Mouse (Mus musculus): ENCODE results near the gene Arrdc5. TPM values are rescaled to one million over a fixed set of nuclear protein-coding genes. Genes with fewer than 3 reads are reported as not detected.

Gene Arrdc5
- polyA plus RNA-seq, 1 experiment from 2014 or later, result not detected

DNA sequence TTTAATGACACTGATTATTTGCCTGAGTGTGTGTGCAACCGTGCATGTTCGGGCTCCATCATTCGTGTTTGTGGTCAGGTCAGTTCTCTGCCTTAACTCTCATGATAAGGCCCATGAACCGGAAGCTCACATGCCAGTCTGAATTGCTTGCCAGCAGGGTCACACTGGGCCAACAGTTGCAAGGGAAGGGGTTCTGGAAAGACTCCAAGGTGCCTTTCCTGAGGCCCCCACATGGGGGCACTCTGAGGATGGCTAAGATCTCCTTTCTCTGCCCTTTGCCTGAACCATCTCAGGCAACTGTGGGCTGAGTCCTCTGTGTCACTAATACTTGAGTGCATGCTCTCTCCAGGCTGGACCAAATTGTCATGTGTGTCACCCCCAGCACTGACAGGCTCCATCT lies 37.1 kb upstream of the Arrdc5 start:
- no peak overlapping the region for H3K9ac ChIP-seq (replicated peaks; ENCODE audit: low read length)
- no peaks in the 10 kb centered on the region for H3K36me3 ChIP-seq (replicated peaks; ENCODE audit: control insufficient read depth, insufficient read depth, low read depth, low read length)
- H3K27me3 ChIP-seq (ENCODE audit: control insufficient read depth, insufficient read depth, low read length), result no peaks in the 10 kb centered on the region
- no peak overlapping the region for H3K4me2 ChIP-seq (ENCODE audit: low read depth, low read length)
- peak; percentile 62 for DNase-seq (ENCODE audit: low spot score)
- no peak overlapping the region for H3K27ac ChIP-seq (replicated peaks; ENCODE audit: low read depth, low read length)
- H3K4me3 ChIP-seq (ENCODE audit: low read depth, low read length), result no peak overlapping the region
- H3K4me1 ChIP-seq (ENCODE audit: control insufficient read depth, insufficient read depth, low read length), result no peaks in the 10 kb centered on the region
- no peaks in the 10 kb centered on the region for H3K9me3 ChIP-seq (replicated peaks; ENCODE audit: control insufficient read depth, low read length)
- no peak for ATAC-seq (replicated peaks; ENCODE audit: insufficient number of reproducible peaks, low FRiP score, low TSS enrichment, low read depth)
- WGBS, result 67% methylated on average over 4 of the region's 4 CpGs

DNA sequence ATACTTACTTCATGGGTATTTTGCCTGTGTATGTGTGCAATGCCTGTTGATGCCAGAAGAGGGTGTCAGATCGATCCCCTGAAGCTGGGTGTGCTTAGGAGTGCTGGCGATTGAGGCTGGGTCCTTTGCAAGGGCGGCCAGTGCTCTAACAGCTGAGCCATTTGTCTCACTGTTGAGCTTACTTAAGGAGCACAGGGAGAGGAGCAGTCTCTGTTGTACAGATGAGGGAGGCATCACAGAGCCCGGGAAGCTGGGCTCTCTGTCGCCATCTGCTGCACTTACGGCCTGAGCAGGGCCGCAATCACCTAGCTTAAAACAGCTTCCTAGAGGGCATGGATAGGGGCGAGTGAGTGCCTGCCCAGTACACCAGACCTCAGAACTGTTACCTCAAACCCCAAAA lies 32.9 kb upstream of the Arrdc5 start:
- Histone ChIP-seq H3K9me3 (replicated peaks; ENCODE audit: control insufficient read depth, low read length) (no peaks in the 10 kb centered on the region), H3K27ac (replicated peaks; ENCODE audit: low read depth, low read length) (no peak overlapping the region), H3K4me3 (ENCODE audit: low read depth, low read length) (no peak overlapping the region), H3K9ac (replicated peaks; ENCODE audit: low read length) (no peak overlapping the region), H3K27me3 (ENCODE audit: control insufficient read depth, insufficient read depth, low read length) (no peaks in the 10 kb centered on the region), H3K36me3 (replicated peaks; ENCODE audit: control insufficient read depth, insufficient read depth, low read depth, low read length) (no peaks in the 10 kb centered on the region), H3K4me2 (ENCODE audit: low read depth, low read length) (no peak overlapping the region), H3K4me1 (ENCODE audit: control insufficient read depth, insufficient read depth, low read length) (no peaks in the 10 kb centered on the region)
- WGBS, result 50% methylated on average over 8 of the region's 8 CpGs
- ATAC-seq (replicated peaks; ENCODE audit: insufficient number of reproducible peaks, low FRiP score, low TSS enrichment, low read depth) (no peak), DNase-seq (ENCODE audit: low spot score) (peak; percentile 15)

DNA sequence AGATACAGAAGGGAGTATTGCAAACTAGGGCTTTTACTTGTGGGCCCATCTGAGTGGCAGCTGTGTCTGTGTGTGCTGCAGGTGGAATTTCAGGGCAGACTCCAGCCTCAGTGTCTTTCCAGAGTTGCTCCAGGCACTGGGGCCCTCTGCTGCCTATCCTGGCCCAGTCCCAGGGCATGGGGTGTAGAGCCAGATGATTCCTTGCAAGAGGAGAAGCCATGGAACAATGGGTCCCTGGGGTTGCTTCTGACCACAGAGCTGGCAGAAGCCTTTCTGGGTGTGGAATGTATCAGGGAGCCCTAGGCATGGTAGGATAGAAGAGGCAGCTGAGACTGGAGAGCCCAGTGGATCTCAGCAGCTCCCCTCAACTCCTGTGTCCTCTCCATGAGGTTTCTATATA lies 31.2 kb upstream of the Arrdc5 start:
- no peaks in the 10 kb centered on the region for H3K9me3 ChIP-seq (replicated peaks; ENCODE audit: control insufficient read depth, low read length)
- H3K4me2 ChIP-seq (ENCODE audit: low read depth, low read length), result no peak overlapping the region
- no peak overlapping the region for H3K9ac ChIP-seq (replicated peaks; ENCODE audit: low read length)
- H3K27me3 ChIP-seq (ENCODE audit: control insufficient read depth, insufficient read depth, low read length), result no peaks in the 10 kb centered on the region
- H3K36me3 ChIP-seq (replicated peaks; ENCODE audit: control insufficient read depth, insufficient read depth, low read depth, low read length), result no peaks in the 10 kb centered on the region
- DNase-seq (ENCODE audit: low spot score) (no peak), ATAC-seq (replicated peaks; ENCODE audit: insufficient number of reproducible peaks, low FRiP score, low TSS enrichment, low read depth) (no peak)
- no peak overlapping the region for H3K27ac ChIP-seq (replicated peaks; ENCODE audit: low read depth, low read length)
- H3K4me1 ChIP-seq (ENCODE audit: control insufficient read depth, insufficient read depth, low read length), result peaks cover 5% of the 10 kb centered on the region; the same call in 1 of the 2 replicates
- H3K4me3 ChIP-seq (ENCODE audit: low read depth, low read length), result no peak overlapping the region

DNA sequence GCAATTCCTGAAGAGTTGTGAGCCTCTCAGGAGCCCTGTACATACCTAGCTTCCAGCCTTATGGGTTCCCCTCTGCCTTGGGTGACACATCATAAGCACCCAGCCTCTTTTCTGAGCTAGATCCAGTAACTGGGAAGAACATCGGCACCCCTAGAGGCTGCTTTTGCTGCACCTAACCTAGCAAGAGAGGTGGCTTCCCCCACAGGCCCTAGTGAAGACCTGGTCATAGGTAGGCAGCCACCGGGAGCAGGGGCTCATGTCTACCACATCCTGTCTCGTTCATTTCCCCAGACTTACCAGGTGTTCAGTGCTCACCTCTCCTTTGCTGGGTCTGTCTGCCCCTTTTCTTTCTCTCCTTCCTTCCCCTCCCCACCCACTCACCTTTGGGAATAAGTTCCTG lies 30.3 kb upstream of the Arrdc5 start:
- Histone ChIP-seq H3K27ac (replicated peaks; ENCODE audit: low read depth, low read length) (no peak overlapping the region), H3K36me3 (replicated peaks; ENCODE audit: control insufficient read depth, insufficient read depth, low read depth, low read length) (no peaks in the 10 kb centered on the region), H3K27me3 (ENCODE audit: control insufficient read depth, insufficient read depth, low read length) (no peaks in the 10 kb centered on the region), H3K4me1 (ENCODE audit: control insufficient read depth, insufficient read depth, low read length) (peaks cover 5% of the 10 kb centered on the region; the same call in 1 of the 2 replicates), H3K9ac (replicated peaks; ENCODE audit: low read length) (no peak overlapping the region), H3K4me3 (ENCODE audit: low read depth, low read length) (no peak overlapping the region), H3K9me3 (replicated peaks; ENCODE audit: control insufficient read depth, low read length) (no peaks in the 10 kb centered on the region), H3K4me2 (ENCODE audit: low read depth, low read length) (no peak overlapping the region)
- 87% methylated on average over 3 of the region's 3 CpGs for WGBS
- DNase-seq (ENCODE audit: low spot score), result no peak
- no peak for ATAC-seq (replicated peaks; ENCODE audit: insufficient number of reproducible peaks, low FRiP score, low TSS enrichment, low read depth)

DNA sequence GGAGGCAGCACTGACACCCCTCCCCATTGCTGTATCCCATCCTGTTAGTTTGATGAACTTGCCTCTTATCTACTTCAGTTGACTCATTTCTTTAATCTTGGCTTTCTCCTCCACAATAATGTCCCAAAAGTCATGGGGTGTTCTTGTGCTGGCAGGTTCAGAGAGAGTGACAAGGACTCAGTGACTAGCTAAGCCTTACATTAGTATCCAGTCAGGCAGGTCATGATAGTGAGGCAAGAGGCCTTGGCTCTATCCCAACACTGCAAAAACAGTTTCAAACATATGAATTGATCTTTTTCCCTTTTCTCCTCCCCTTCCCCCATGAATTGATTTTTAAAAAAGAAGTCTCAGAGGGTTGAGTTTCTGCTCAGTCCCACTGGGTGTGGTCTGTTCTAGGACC lies 29.2 kb upstream of the Arrdc5 start:
- Histone ChIP-seq H3K9me3 (replicated peaks; ENCODE audit: control insufficient read depth, low read length) (no peaks in the 10 kb centered on the region), H3K27me3 (ENCODE audit: control insufficient read depth, insufficient read depth, low read length) (no peaks in the 10 kb centered on the region), H3K4me3 (ENCODE audit: low read depth, low read length) (no peak overlapping the region), H3K4me2 (ENCODE audit: low read depth, low read length) (no peak overlapping the region), H3K27ac (replicated peaks; ENCODE audit: low read depth, low read length) (no peak overlapping the region), H3K4me1 (ENCODE audit: control insufficient read depth, insufficient read depth, low read length) (peaks cover 5% of the 10 kb centered on the region; the same call in 1 of the 2 replicates), H3K36me3 (replicated peaks; ENCODE audit: control insufficient read depth, insufficient read depth, low read depth, low read length) (no peaks in the 10 kb centered on the region), H3K9ac (replicated peaks; ENCODE audit: low read length) (no peak overlapping the region)
- ATAC-seq (replicated peaks; ENCODE audit: insufficient number of reproducible peaks, low FRiP score, low TSS enrichment, low read depth), result no peak
- DNase-seq (ENCODE audit: low spot score), result no peak

DNA sequence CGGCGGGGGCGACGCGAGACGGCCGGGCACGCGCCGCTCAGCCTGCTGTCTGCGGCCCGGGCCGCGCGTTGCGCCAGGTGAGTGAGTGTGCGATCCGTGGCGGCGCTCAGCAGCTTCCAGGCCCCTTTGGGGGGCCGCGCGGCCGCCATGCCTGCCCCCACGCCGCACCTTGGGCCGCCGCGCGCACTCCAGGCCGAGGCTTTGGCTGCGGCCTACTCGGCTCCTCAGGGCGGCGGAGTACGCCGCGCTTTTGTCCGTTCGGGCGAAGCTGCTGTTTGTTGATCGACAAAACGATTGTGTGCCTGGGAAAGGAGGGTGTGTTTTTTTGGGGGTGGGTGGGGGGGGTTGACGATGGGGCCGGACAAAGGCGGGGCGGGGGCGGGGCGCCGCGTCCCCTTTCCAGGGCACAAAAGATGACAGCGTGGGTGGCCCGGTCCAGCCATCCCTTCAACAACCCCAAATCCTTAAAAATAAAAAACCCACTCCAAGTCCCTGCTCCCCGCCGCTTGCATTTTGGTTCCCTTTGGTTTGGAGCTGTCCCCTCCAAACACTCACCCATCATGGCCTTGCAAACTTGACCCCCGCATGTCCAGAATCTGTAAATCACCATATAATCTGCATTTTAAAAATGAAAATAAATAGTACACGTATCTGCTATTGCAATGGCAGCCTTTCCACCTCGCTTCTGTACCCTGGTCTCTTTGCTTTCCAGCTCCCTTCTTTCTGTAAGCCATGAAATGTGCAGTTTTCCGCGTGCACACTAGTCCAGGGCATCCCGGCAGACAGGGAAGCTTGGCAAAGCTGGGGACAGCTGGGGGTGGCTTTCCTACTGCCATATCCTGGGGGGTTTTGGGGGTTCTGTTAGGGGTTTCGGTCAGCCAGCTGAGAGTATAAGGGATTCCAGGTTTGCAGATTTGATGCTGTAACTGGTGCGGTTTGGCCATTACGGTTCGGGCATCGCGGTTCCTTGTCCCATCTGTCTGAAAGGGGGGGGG lies 26.4 kb upstream of the Arrdc5 start:
- ATAC-seq (replicated peaks; ENCODE audit: insufficient number of reproducible peaks, low FRiP score, low TSS enrichment, low read depth) (peak; percentile 41), DNase-seq (ENCODE audit: low spot score) (peak; percentile 60)
- peak overlapping the region; percentile 88 for H3K4me2 ChIP-seq (ENCODE audit: low read depth, low read length)
- peak overlapping the region; percentile 90 for H3K9ac ChIP-seq (replicated peaks; ENCODE audit: low read length)
- peaks cover 5% of the 10 kb centered on the region; the same call in 1 of the 2 replicates for H3K4me1 ChIP-seq (ENCODE audit: control insufficient read depth, insufficient read depth, low read length)
- WGBS, result 3% methylated on average over 66 of the region's 67 CpGs
- H3K36me3 ChIP-seq (replicated peaks; ENCODE audit: control insufficient read depth, insufficient read depth, low read depth, low read length), result no peaks in the 10 kb centered on the region
- H3K27me3 ChIP-seq (ENCODE audit: control insufficient read depth, insufficient read depth, low read length), result no peaks in the 10 kb centered on the region
- no peaks in the 10 kb centered on the region for H3K9me3 ChIP-seq (replicated peaks; ENCODE audit: control insufficient read depth, low read length)
- peak overlapping the region; percentile 74 for H3K27ac ChIP-seq (replicated peaks; ENCODE audit: low read depth, low read length)
- peak overlapping the region; percentile 87 for H3K4me3 ChIP-seq (ENCODE audit: low read depth, low read length)

DNA sequence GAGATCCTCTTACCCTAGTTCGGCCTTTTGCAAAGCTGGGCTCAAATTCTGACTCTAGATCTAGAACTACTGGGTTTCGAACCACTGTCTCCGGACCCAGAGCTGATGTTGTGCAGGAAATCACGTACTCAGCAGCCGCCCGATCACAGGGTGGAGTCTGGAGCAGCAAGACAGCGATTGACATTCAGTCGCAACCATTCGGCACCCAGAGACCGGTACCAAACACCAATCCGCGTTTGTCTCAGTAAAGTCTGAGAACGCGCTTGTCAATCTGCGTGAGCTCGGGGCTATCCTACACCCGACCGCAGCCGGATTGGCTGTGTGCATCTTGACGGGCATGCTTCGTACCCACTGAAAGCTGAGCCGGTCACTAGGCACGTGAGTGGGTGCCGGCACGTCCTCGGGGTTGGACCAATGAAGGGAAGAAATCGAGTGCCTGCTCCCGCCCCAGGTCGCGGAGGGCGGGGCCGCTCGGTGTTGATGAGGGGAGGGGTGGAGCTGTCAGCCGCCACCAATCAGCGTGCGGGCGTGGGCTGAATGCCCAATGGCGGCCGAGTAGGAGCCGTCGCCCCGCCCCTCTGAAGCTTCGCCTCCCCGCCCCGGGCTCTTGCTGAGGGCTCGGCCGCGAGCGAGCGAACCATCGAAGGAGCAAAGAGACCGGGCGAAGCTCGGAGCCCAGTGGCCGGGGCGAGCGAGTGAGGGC lies 25.5 kb upstream of the Arrdc5 start, which contains the start of gene Kdm4b:
TSS of gene Kdm4b (plus strand) at position 613 of the 703 bp plus-strand sequence.
- Histone ChIP-seq H3K9ac (replicated peaks; ENCODE audit: low read length) (peak within 1 kb of the TSS; percentile 90), H3K4me3 (ENCODE audit: low read depth, low read length) (peak within 1 kb of the TSS; percentile 87), H3K4me1 (ENCODE audit: control insufficient read depth, insufficient read depth, low read length) (peaks cover 5% of the 10 kb centered on the region; the same call in 1 of the 2 replicates), H3K36me3 (replicated peaks; ENCODE audit: control insufficient read depth, insufficient read depth, low read depth, low read length) (peaks cover 3% of the 10 kb centered on the region; the same call in 1 of the 2 replicates), H3K4me2 (ENCODE audit: low read depth, low read length) (peak within 1 kb of the TSS; percentile 88), H3K27ac (replicated peaks; ENCODE audit: low read depth, low read length) (peak within 1 kb of the TSS; percentile 74), H3K27me3 (ENCODE audit: control insufficient read depth, insufficient read depth, low read length) (no peaks in the 10 kb centered on the region), H3K9me3 (replicated peaks; ENCODE audit: control insufficient read depth, low read length) (no peaks in the 10 kb centered on the region)
- DNase-seq (ENCODE audit: low spot score) (peak; percentile 99), ATAC-seq (replicated peaks; ENCODE audit: insufficient number of reproducible peaks, low FRiP score, low TSS enrichment, low read depth) (peak; percentile 100)
- WGBS, result under 1% methylated on average over 51 of the region's 57 CpGs

DNA sequence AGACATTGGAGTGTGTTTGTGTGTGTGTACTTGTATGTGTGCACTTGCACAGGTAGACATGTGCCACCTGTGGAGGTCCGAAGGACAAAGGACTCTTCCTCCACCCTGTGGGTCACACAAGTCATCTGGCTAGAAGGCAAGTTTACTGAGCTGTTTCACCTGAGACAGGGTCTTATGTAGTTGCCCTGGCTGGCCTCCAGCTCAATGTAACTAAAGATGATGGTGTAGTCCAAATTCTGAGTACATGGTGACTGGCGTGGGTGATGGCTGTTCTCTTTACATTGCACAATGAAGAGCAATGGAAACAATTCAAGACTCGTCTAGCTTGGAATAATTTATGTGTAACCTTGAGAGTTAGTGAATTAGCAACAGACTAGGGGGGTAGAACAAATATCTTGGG lies 24.3 kb upstream of the Arrdc5 start:
- ATAC-seq (replicated peaks; ENCODE audit: insufficient number of reproducible peaks, low FRiP score, low TSS enrichment, low read depth) (no peak), DNase-seq (ENCODE audit: low spot score) (no peak)
- Histone ChIP-seq H3K4me3 (ENCODE audit: low read depth, low read length) (no peak overlapping the region), H3K9me3 (replicated peaks; ENCODE audit: control insufficient read depth, low read length) (no peaks in the 10 kb centered on the region), H3K27me3 (ENCODE audit: control insufficient read depth, insufficient read depth, low read length) (no peaks in the 10 kb centered on the region), H3K27ac (replicated peaks; ENCODE audit: low read depth, low read length) (no peak overlapping the region), H3K36me3 (replicated peaks; ENCODE audit: control insufficient read depth, insufficient read depth, low read depth, low read length) (peaks cover 11% of the 10 kb centered on the region), H3K4me2 (ENCODE audit: low read depth, low read length) (no peak overlapping the region), H3K4me1 (ENCODE audit: control insufficient read depth, insufficient read depth, low read length) (peaks cover 5% of the 10 kb centered on the region; the same call in 1 of the 2 replicates), H3K9ac (replicated peaks; ENCODE audit: low read length) (no peak overlapping the region)
- whole genome bisulfite sequencing, result 66% methylated on average over 3 of the region's 3 CpGs
